Comparison of ENCODE assay signal across 18 mouse cellular contexts in the genomic region with DNA sequence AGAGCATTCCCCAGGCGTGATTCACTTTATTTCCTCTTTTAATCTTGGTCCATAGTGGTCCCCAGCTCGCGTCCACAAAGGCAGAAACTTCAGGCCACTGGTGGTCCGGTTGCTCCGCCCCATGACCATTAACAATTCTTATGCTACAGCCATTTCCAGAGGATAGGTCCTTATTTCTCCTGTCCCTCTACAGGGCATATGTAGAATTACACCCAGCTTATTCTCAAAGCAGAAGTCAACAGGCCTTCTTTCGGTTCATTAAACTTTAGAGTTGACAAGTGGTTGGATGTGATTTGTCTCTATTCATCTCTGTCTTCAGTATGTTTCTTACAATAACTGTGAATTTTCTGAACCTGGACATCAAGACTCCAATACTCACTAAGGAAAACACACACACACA.
DNase-seq lines count a peak whose midpoint lies in the region; TF ChIP-seq lines count a peak whose summit lies in the region.
"Had no signal": no experiment of that assay in that cellular context is flagged by ENCODE, and none has a peak within 500 bp of the region (broad histone marks: within the 10 kb centered on the region; RNA-seq: fewer than 3 reads in every experiment).

No protein-coding gene starts in this region.

- H3K4me3 ChIP-seq in layer of hippocampus, adult 2 months = no peak overlapping the region
- H3K4me3 ChIP-seq: embryonic facial prominence, embryonic 12.5 days; hindbrain, embryonic 13.5 days had no signal

- no peak overlapping the region for H3K27ac ChIP-seq in layer of hippocampus, adult 2 months
- H3K27ac ChIP-seq: embryonic facial prominence, embryonic 12.5 days; hindbrain, embryonic 13.5 days had no signal

- peak; percentile 66 for TF ChIP-seq CTCF in layer of hippocampus, adult 2 months (conservative IDR thresholded peaks at IDR 0.05)

- DNase-seq in embryo, embryonic 11 days = peak; percentile 2
- no peak for DNase-seq in embryo, embryonic 10 days (ENCODE audit: low spot score)
- no peak for DNase-seq in layer of hippocampus, adult 2 months (ENCODE audit: low spot score in 2 of 2)
- DNase-seq in layer of hippocampus, adult 9-11 months = no peak
- DNase-seq in A20 (ENCODE audit: low read depth, low spot score) (peak; percentile 2), ZHBTc4 (ENCODE audit: low read depth, low spot score) (peak; percentile 11)
- DNase-seq in adrenal gland, postnatal 10 days = no peak
- no peak for DNase-seq in frontal cortex, postnatal 36 days (ENCODE audit: low spot score in 2 of 2)
- DNase-seq: adrenal gland, adult 8-10 months; cerebellum, adult 11-12 months; gastrocnemius, postnatal 10 days; heart, postnatal 14 days; kidney, adult 11 months; kidney, postnatal 10 days; left cerebral cortex, postnatal 4 days; thymus, postnatal 4 days had no signal

Comparison
In these comparisons a context has a peak if more than half of its experiments do, and no peak if none do; other contexts are left out.
1. DNase-seq: peak in embryo, embryonic 11 days (single experiment), A20 (single experiment) and ZHBTc4 (single experiment); none in embryo, embryonic 10 days (single experiment), layer of hippocampus, adult 2 months (0 of 2), layer of hippocampus, adult 9-11 months (single experiment), adrenal gland, postnatal 10 days (single experiment) and frontal cortex, postnatal 36 days (0 of 2).